Mouse (Mus musculus): ENCODE measurements around the gene Srsf9.
"Not testable (repeated sequence)": the region's sequence is repeated elsewhere in the genome, so short reads cannot be mapped to it uniquely, and the experiment has no call there.

Srsf9 gene

GRCm38 (mm10) chr5:115373441-115374203 lies 46.6 kb downstream of the Srsf9 start:
- peak; percentile 86 for DNase-seq (ENCODE audit: low read depth, low spot score)

DNA sequence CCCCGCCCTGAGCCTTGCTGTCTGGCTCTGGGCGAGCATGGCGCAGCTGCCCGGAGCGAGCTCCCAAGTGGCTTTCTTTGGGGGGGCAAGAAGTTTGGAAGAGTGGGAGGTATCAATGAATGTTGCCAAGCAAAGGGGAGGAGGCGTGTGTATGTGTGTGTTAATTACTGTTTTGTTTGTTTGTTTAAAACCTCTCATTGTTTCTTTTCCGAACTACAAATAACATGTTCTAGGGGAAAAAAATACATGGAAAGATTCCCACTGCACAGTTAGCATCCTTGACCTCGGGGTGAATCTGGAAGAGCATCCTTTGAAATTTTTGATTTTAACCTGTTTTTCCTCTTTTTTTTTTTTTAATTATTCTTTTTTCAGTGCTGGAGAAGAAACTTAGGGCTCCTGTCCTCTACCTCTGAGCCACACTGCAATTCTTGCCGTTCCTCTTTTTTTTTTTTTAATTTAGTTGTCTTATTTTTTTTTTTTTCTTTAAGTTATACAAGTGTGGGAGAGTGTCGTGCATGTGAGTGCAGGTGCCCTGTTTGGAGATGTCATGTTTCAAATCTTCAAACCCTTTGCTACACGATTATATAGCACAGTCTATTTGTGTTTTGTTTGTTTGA lies 47.3 kb downstream of the Srsf9 start:
- no peak for DNase-seq (ENCODE audit: low read depth, low spot score)

DNA sequence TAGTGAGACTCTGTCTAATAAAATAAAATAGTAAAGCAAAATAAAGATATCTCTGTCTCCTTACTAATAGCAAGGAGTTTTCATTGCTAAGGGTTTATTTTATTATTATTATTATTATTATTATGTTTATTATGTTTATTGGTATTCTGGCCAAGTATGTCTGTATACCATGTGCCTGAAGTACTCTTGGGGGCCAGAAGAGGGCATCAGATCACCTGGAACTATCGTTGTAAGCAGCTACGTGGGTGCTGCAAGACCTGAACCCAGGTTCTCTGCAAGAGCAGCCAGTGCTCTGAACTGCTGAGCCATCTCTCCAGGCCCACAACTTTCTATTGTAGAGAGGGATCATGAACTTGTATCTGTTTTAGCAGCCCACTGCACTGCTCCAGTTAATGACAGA lies 48.5 kb downstream of the Srsf9 start:
- DNase-seq (ENCODE audit: low read depth, low spot score) = no peak

- DNase-seq (ENCODE audit: low read depth, low spot score) = not testable (repeated sequence)
These were observed 51.9 kb downstream of the Srsf9 start for GRCm38 (mm10) chr5:115378882-115379281.
